Mouse (Mus musculus) kidney, postnatal 4 days (tissue): Measurements from ENCODE around the gene Rita1.
A peak's percentile ranks its signal among the peaks of the same experiment; 100 is the strongest.

Source experiments
- DNase-seq, 2 experiments: peaks; one replicate each; pipeline ENCODE4 v3.0.0; 2021; ENCODE audit warnings: mixed read lengths in 2 of 2

Rita1 gene

DNA sequence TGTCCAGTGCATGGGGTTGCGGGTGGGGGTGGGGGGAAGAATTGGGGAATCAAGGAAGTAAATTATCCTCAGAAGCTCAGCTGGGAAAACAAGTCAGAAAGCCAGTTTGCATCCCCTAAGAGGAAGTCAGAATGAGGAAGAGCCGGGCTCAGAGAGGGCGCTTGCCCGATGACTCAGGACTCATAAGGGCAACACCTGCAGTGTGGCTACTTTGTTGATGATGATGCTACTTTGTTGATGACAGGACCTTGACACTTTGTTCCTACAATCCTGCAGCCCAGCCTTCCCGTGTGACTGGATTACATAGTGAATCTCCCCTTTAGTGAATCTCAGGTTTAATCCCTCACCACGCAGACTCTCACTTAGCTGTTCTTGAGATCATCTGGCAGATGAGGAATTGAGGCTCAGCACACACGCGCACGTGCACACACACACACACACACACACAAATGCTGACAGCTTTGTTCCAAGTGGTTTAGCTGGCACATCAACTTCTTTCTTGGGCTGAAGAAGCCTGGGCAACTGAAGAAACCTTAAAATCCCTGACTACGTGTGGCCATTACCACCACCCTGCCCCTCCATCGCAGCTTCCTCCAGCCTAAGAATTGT is 42.0 kb downstream of the Rita1 start:
- no peak for DNase-seq

- DNase-seq: no peak
Measured at GRCm38 (mm10) chr5:120569791-120570190, 42.6 kb downstream of the Rita1 start.

- DNase-seq: no peak
Measured at GRCm38 (mm10) chr5:120568964-120569363, 43.4 kb downstream of the Rita1 start.

DNA sequence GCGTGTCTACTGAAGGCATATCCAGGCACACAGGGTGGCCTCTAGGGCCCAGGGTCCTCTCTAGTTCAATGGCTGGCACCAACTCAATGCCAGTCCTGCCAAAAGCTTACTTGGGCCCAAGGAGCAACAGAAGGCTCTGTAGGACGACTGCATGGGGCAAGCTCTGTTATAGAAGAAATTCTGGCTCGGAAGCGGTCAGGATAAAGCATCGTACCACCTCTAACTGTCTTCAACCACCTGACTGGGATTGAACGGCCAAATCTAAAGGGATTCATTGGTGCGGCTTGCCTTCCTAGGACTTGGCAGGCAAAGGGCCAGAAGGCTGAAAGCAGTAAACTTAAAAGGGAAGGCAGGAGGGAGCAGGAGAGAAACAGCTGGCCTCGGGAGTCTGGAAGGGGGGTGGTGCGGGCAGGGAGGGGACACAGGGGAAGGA is 44.0 kb downstream of the Rita1 start:
- DNase-seq: no peak

DNA sequence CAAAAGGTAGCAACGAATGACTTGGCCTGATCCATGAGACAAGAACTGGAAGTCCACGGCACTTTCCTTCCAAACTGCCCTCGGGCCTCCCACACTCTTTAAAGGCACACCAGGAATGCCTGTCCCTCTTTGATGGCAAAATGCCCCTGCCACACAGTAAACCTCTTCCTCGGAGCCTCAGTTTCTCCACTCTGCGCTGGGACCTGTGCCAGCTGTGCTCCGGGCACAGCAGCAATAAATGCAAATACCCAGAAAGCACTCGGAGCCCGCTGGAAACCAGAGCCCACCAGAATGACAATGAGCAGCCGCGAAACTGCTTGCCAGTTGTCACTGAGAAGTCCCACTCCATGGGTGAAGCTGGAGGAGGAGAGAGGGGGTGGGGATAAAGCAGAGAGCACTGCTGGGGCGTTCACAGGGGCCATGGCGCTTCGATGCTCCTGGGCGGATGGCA is 44.6 kb downstream of the Rita1 start:
- no peak for DNase-seq

DNA sequence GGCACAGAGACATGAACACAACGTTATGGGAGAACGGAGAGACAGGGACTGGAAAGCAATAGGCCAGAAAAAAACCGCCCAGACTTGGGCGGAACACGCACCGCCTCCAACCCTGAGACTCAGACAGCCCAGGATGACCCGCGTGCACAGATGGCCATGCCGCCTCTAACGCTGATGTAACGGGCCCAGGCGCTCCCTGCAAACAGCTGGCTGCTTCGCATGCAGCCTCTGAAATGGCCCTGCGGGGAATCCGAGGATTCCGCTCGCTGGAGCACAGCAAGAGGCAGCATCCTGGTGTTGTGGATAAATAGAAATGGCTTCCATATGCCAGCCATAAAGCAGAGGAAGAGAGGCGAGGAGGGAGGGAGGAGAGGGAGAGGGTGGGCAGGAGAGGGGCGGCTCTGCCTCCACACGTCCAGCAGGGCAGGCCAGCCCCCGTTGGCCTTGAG is 45.1 kb downstream of the Rita1 start:
- peak; percentile 70 to 80 for DNase-seq

DNA sequence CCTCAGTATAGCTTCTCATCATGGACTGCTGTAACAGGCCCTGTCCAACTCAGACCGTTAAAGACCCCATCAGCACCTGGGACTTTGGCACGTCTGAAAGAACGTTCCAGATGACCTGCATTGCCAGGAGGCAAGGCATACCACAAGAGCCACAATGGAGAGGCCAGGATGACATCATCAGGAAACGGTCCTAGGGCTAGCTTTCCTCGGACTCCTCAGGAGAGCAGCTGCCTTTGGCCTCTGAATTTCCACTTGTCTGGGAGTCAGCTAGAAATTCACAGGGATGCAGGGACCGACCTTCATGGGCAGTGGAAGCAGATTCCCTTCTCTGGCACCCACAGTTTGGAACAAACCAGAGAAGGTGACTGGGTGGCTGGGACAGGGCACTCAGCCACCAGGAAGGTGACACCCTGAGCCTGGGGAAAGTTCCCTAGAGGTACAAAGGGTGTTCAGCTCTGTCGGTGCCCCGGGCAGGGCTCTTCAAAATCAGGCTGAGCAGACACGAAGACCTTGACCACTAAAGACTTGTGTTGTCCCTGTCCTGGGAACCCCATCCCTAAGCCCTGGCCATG is 45.6 kb downstream of the Rita1 start:
- peak in 1 of 2 experiments; percentile 21 for DNase-seq

- DNase-seq: peak; percentile 38 to 58
Measured at GRCm38 (mm10) chr5:120566101-120566500, 46.3 kb downstream of the Rita1 start.

GRCm38 (mm10) chr5:120565171-120565905 is 47.1 kb downstream of the Rita1 start:
- DNase-seq: no peak

DNA sequence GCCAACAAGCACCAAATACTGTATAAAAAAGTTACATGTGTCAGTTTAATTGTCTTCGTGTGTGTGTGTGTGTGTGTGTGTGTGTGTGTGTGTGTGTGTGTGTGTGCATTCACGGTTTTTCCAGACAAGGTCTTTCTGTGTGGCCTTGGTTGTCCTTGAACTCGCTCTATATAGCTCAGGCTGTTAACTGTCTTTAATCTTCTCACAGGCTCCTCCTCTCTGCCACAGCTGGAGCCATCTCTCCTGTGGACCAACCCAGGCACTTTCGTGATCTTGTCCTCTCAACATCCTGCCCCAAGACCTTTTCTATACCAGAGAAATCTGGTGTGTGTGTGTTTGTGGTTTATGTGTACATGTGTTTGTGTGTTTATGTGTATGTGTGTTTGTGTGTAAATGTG is 48.5 kb downstream of the Rita1 start:
- DNase-seq: no peak

GRCm38 (mm10) chr5:120562956-120563913 is 49.2 kb downstream of the Rita1 start:
- peak; percentile 79 to 86 for DNase-seq

GRCm38 (mm10) chr5:120560616-120561311 is 51.6 kb downstream of the Rita1 start:
- DNase-seq: peak; percentile 83 to 90

- peak; percentile 47 to 63 for DNase-seq
Measured at GRCm38 (mm10) chr5:120560129-120560615, 52.2 kb downstream of the Rita1 start.

DNA sequence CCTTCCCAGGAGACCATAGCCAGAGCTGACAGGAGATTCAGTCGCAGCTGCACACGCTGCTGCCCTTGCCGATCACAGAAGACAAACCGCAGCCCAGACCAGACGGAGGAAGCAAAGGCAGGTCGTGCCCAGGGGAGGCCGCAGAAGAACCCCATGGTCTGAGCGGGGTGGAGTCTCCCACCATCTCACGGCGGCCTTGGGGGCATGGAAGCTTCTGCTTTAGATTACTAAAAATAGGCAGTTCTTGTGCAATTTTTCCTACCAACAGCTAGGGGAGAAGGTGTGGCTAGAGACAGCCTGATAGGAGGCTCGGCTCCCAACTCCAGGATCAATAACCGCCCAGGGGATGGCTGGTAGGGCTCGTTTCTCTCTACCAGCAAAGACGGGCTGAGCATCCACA is 53.6 kb downstream of the Rita1 start:
- no peak for DNase-seq

DNA sequence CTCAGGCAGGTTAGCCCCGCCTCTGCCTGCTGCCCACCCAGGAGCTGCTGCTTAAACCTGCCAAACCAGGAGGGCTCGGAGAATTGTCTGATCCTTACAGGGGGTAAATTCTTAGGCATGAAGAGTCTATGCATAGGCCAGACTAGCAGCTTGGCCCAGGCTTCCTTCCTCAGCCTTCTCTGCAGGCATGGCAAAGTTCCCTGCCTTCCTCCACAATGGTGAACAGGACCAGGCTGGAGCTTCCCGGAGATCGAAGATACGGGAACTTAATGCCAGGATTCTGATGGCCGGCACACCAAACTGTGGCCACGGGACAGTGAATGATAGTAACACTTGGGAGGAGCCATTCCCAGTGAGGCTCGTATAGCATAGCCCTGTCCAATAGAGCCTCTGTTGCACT is 54.3 kb downstream of the Rita1 start:
- no peak for DNase-seq

- DNase-seq: no peak
Measured at GRCm38 (mm10) chr5:120555871-120556270, 56.5 kb downstream of the Rita1 start.

- no peak for DNase-seq
Measured at GRCm38 (mm10) chr5:120550673-120551072, 61.7 kb downstream of the Rita1 start.

- no peak for DNase-seq
Measured at GRCm38 (mm10) chr5:120550137-120550536, 62.3 kb downstream of the Rita1 start.

DNA sequence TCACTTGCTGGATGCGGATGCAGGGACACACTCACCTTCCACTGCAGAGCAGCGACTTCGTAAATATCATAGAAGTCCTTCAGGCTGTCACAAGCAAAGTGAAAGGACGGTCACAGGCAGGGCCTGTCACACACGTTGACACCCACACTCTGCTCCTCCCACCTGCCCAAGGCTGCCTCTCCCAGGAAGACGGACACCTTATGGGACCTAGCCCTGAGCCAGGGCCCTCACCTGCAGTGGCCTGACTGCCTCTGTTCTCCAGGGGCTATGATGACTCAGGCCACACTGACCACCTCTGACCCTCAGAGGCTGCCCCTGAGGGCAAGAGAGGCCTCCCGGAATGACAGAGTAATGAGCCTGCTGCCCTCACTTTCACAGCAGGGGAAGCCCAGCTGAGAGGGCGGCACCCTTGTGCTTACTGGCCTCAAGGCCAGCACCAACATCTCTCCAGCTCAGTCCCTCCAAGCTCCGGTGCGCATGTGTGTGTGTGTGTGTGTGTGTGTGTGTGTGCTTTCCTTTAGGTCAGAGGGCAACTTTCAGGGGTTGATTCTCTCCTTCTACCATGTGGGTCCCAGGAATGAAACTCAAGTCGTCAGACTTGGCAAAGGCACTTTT is 64.0 kb downstream of the Rita1 start:
- DNase-seq: no peak
